12 mouse cellular contexts compared by ENCODE assay signal in the genomic region with DNA sequence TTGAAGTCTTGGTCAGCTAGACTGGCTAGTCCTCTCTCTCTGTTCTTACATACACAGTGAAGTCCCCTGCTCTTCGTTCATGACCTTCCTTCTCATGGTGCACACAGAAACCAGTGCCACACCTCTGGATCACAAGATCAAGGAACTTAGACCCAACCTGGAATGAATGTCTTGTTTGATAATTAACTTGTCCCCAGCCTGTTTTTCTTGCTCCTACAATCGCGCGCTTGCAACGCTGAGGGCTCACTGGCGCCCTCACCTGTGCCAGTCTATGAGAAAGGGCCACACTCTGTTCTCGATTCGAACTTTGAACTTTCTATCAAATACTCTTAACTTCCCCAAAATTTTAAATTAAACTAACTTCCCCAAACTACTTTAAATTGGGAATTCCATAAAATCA. TPM values are rescaled to one million over a fixed set of nuclear protein-coding genes. Genes with fewer than 3 reads are reported as not detected.
A peak's percentile ranks its signal among the peaks of the same experiment; 100 is the strongest.
DNase-seq lines count a peak whose midpoint lies in the region; ATAC-seq and TF ChIP-seq lines count a peak whose summit lies in the region.
"Had no signal": no experiment of that assay in that cellular context is flagged by ENCODE, and none has a peak within 500 bp of the region (broad histone marks: within the 10 kb centered on the region; RNA-seq: fewer than 3 reads in every experiment).

No protein-coding gene starts in this region.

- no peak overlapping the region for H3K4me3 ChIP-seq in liver, adult 2 months (ENCODE audit: insufficient read depth, low read depth, low read length)
- H3K4me3 ChIP-seq in CH12.LX (replicated peaks in 1 of 3; ENCODE audit: low read depth in 2 of 3, low read length in 2 of 3, poor library complexity in 1 of 3): no peak overlapping the region
- H3K4me3 ChIP-seq in intestine, embryonic 14.5 days (ENCODE audit: low read depth, low read length): no peak overlapping the region

- no peaks in the 10 kb centered on the region; the same call in 1 of the 2 replicates for H3K4me1 ChIP-seq in liver, adult 2 months (ENCODE audit: control insufficient read depth, insufficient read depth, low read length)
- no peaks in the 10 kb centered on the region for H3K4me1 ChIP-seq in CH12.LX (ENCODE audit: control insufficient read depth in 1 of 2, insufficient read depth in 2 of 2)
- 0 out of 2 replicates have a peak, but pooled peaks cover 3% of the 10 kb centered on the region for H3K4me1 ChIP-seq in intestine, embryonic 14.5 days (replicated peaks; ENCODE audit: control insufficient read depth, insufficient read depth, low read length)

- 31% methylated on average over 8 of the region's 8 CpGs for WGBS in liver, adult 2 months
- 52% methylated on average over 8 of the region's 8 CpGs for WGBS in intestine, embryonic 14.5 days

- H3K79me2 ChIP-seq in liver, adult 2 months (ENCODE audit: control insufficient read depth, insufficient read depth, low read length): no peaks in the 10 kb centered on the region
- no peaks in the 10 kb centered on the region for H3K79me2 ChIP-seq in CH12.LX (replicated peaks; ENCODE audit: control insufficient read depth, extremely low read depth, insufficient read depth, poor library complexity, severe bottlenecking)

- no peaks in the 10 kb centered on the region for H3K36me3 ChIP-seq in liver, adult 2 months (ENCODE audit: control insufficient read depth, insufficient read depth, low read length)
- H3K36me3 ChIP-seq in CH12.LX (replicated peaks in 1 of 2; ENCODE audit: control insufficient read depth in 1 of 2, insufficient read depth in 1 of 2, low read length in 1 of 2): no peaks in the 10 kb centered on the region
- H3K36me3 ChIP-seq in intestine, embryonic 14.5 days (ENCODE audit: control insufficient read depth, insufficient read depth, low read length): no peaks in the 10 kb centered on the region

- no peak for TF ChIP-seq POLR2A in liver, adult 2 months (IDR thresholded peaks at IDR 0.05; ENCODE audit: extremely low read depth, insufficient read depth, low read length)
- no peak for TF ChIP-seq POLR2A in CH12.LX (IDR thresholded peaks at IDR 0.05; ENCODE audit: low read depth, low read length)

- peak; percentile 41 for DNase-seq in liver, adult 2 months (ENCODE audit: extremely low read depth, low read depth, low spot score)
- DNase-seq in liver (no peak), CH12.LX (ENCODE audit: extremely low read depth) (peak; percentile 8)
- no peak for DNase-seq in intestine, embryonic 14.5 days (ENCODE audit: low spot score)
- DNase-seq in kidney, postnatal 36 days: peak; percentile 78 to 80
- no peak for DNase-seq in right cerebral cortex, postnatal 36 days (ENCODE audit: low spot score in 2 of 2)
- no peak for DNase-seq in retina, postnatal 1 day
- no peak for DNase-seq in spleen, postnatal 10 days (ENCODE audit: low spot score in 2 of 2)
- DNase-seq: cerebellum, adult 8-10 months; heart, postnatal 4 days had no signal

- 0 out of 2 replicates have a peak overlapping the region, but pooled peaks have one; percentile 22 for H3K4me2 ChIP-seq in CH12.LX (ENCODE audit: insufficient read depth, low read depth, poor library complexity, severe bottlenecking)
- no peak overlapping the region for H3K4me2 ChIP-seq in intestine, embryonic 14.5 days (ENCODE audit: low read length)

- H3K27ac ChIP-seq in liver, adult 2 months (replicated peaks; ENCODE audit: insufficient read depth, low read depth, low read length): no peak overlapping the region
- H3K27ac ChIP-seq in CH12.LX (ENCODE audit: insufficient read depth, low read depth): no peak overlapping the region
- peak overlapping the region; percentile 67 for H3K27ac ChIP-seq in intestine, embryonic 14.5 days (ENCODE audit: low read depth)

- no peaks in the 10 kb centered on the region for H3K27me3 ChIP-seq in liver, adult 2 months (ENCODE audit: control insufficient read depth, insufficient read depth, low read length)
- H3K27me3 ChIP-seq in CH12.LX (replicated peaks): peaks cover 45% of the 10 kb centered on the region
- peaks cover 5% of the 10 kb centered on the region; the same call in 1 of the 2 replicates for H3K27me3 ChIP-seq in intestine, embryonic 14.5 days (replicated peaks; ENCODE audit: control insufficient read depth, insufficient read depth, low read length)

- 0 out of 2 replicates have a peak, but pooled peaks have one; percentile 41 for ATAC-seq in intestine, embryonic 14.5 days (replicated peaks; ENCODE audit: low FRiP score, low TSS enrichment, low read depth)

- no peak for TF ChIP-seq EP300 in CH12.LX (IDR thresholded peaks at IDR 0.05; ENCODE audit: low read length)

- no peak overlapping the region for H3K9ac ChIP-seq in liver, adult 2 months (ENCODE audit: low read depth, low read length)
- H3K9ac ChIP-seq in CH12.LX (ENCODE audit: insufficient read depth, low read depth): no peak overlapping the region
- H3K9ac ChIP-seq in intestine, embryonic 14.5 days (ENCODE audit: low read length): no peak overlapping the region

- peak; percentile 33; the same call in 1 of the 2 replicates for TF ChIP-seq CTCF in liver, adult 2 months (IDR thresholded peaks at IDR 0.05; ENCODE audit: low read depth, low read length)
- peak in 1 of 2 experiments; percentile 71; a peak in 2 of 4 replicates for TF ChIP-seq CTCF in CH12.LX (conservative IDR thresholded peaks at IDR 0.05 in 1 of 2, IDR thresholded peaks at IDR 0.05 in 1 of 2; ENCODE audit: low read depth in 2 of 2, low read length in 2 of 2)

- in situ Hi-C loops in CH12.LX (cut with MboI; ENCODE audit: low pct_ligation_motif_present, low pct_unique_long_range_greater_than_20kb, low sequenced_read_pairs): no loop called here

- dilution Hi-C loops in CH12.LX (cut with MboI; ENCODE audit: extremely low pct_ligation_motif_present, extremely low pct_unique_long_range_greater_than_20kb, low sequenced_read_pairs): no loop called here

- no peaks in the 10 kb centered on the region for H3K9me3 ChIP-seq in CH12.LX (replicated peaks; ENCODE audit: low read length)
- no peaks in the 10 kb centered on the region for H3K9me3 ChIP-seq in intestine, embryonic 14.5 days (ENCODE audit: control insufficient read depth, low read length)

- peak; percentile 45 for TF ChIP-seq RAD21 in CH12.LX (IDR thresholded peaks at IDR 0.05; ENCODE audit: low read depth, low read length)

TF ChIP-seq in CH12.LX, 34 proteins besides CTCF, POLR2A, EP300 and RAD21:
- TF ChIP-seq SMC3 (IDR thresholded peaks at IDR 0.05; ENCODE audit: low read depth, low read length) (peak; percentile 74), MYC (IDR thresholded peaks at IDR 0.05; ENCODE audit: low read depth, low read length) (no peak), NELFE (IDR thresholded peaks at IDR 0.05; ENCODE audit: low read depth, low read length) (no peak)

RNA-seq across cellular contexts. Expression of a gene that starts 47.8 kb away (rescaled TPM):
- total RNA-seq in liver, adult 2 months (2014; rRNA removed): 1.4 and 3.0 TPM in 2 replicates
- polyA plus RNA-seq in liver, adult 2 months (2012; rRNA removed): 0.07 and 0.15 TPM in 2 replicates
- total RNA-seq in CH12.LX (2012; rRNA removed) (0.04 and 0.13 TPM in 2 replicates), CH12.LX (2014; rRNA removed) (0.09 and 0.15 TPM in 2 replicates)
- 0.39 and 0.44 TPM in 2 replicates for polyA plus RNA-seq in CH12.LX (2012; ENCODE audit: insufficient read length, low read depth)
- 4.0 and 5.5 TPM in 2 replicates for polyA plus RNA-seq in intestine, embryonic 14.5 days (2014; fragmentation: Nextera tagmentation; extraction: Ambion mirVana)
- total RNA-seq: heart, adult 18-20 months; monocyte, adult 5-6 weeks had no signal

Comparison
In these comparisons a context has a peak if more than half of its experiments do, and no peak if none do; other contexts are left out.
1. DNase-seq: peak in liver, adult 2 months (single experiment), CH12.LX (single experiment) and kidney, postnatal 36 days (2 of 2); none in liver (single experiment), intestine, embryonic 14.5 days (single experiment), right cerebral cortex, postnatal 36 days (0 of 2), retina, postnatal 1 day (single experiment) and spleen, postnatal 10 days (0 of 2).